Mouse (Mus musculus): Measurements from ENCODE around the gene Ppef2. TPM values are rescaled to one million over a fixed set of nuclear protein-coding genes. Genes with fewer than 3 reads are reported as not detected.
A peak's percentile ranks its signal among the peaks of the same experiment; 100 is the strongest.

Gene Ppef2
- polyA plus RNA-seq, 1 experiment from 2014 or later, result 0.48 TPM

- Histone ChIP-seq H3K4me1 (ENCODE audit: control insufficient read depth, insufficient read depth, low read length) (no peaks in the 10 kb centered on the region), H3K27ac (ENCODE audit: low read length) (no peak overlapping the region), H3K4me3 (replicated peaks; ENCODE audit: low read length) (no peak overlapping the region), H3K4me2 (ENCODE audit: low read depth, low read length) (no peak overlapping the region), H3K9me3 (replicated peaks; ENCODE audit: control insufficient read depth, low read length) (no peaks in the 10 kb centered on the region), H3K27me3 (ENCODE audit: control insufficient read depth, insufficient read depth, low read length) (no peaks in the 10 kb centered on the region), H3K36me3 (ENCODE audit: control insufficient read depth, insufficient read depth, low read length) (no peaks in the 10 kb centered on the region), H3K9ac (ENCODE audit: low read length) (no peak overlapping the region)
- 41% methylated on average over 10 of the region's 10 CpGs for WGBS
- ATAC-seq (ENCODE audit: insufficient read depth, low FRiP score), result no peak
These were observed 27.3 kb downstream of the Ppef2 start for GRCm38 (mm10) chr5:92228776-92229175.

GRCm38 (mm10) chr5:92227782-92228181 lies 28.3 kb downstream of the Ppef2 start:
- WGBS, result 73% methylated on average over 7 of the region's 7 CpGs
- no peaks in the 10 kb centered on the region for H3K9me3 ChIP-seq (replicated peaks; ENCODE audit: control insufficient read depth, low read length)
- H3K36me3 ChIP-seq (ENCODE audit: control insufficient read depth, insufficient read depth, low read length), result no peaks in the 10 kb centered on the region
- H3K9ac ChIP-seq (ENCODE audit: low read length), result no peak overlapping the region
- H3K4me3 ChIP-seq (replicated peaks; ENCODE audit: low read length), result no peak overlapping the region
- no peak for ATAC-seq (ENCODE audit: insufficient read depth, low FRiP score)
- H3K27me3 ChIP-seq (ENCODE audit: control insufficient read depth, insufficient read depth, low read length), result no peaks in the 10 kb centered on the region
- no peak overlapping the region for H3K4me2 ChIP-seq (ENCODE audit: low read depth, low read length)
- H3K27ac ChIP-seq (ENCODE audit: low read length), result no peak overlapping the region
- no peaks in the 10 kb centered on the region for H3K4me1 ChIP-seq (ENCODE audit: control insufficient read depth, insufficient read depth, low read length)

GRCm38 (mm10) chr5:92220287-92220902 lies 35.7 kb downstream of the Ppef2 start:
- no peak overlapping the region for H3K4me2 ChIP-seq (ENCODE audit: low read depth, low read length)
- peak; percentile 10; the same call in 1 of the 2 replicates for ATAC-seq (ENCODE audit: insufficient read depth, low FRiP score)
- no peaks in the 10 kb centered on the region for H3K9me3 ChIP-seq (replicated peaks; ENCODE audit: control insufficient read depth, low read length)
- H3K27ac ChIP-seq (ENCODE audit: low read length), result 0 out of 2 replicates have a peak overlapping the region, but pooled peaks have one; percentile 23
- no peaks in the 10 kb centered on the region for H3K36me3 ChIP-seq (ENCODE audit: control insufficient read depth, insufficient read depth, low read length)
- H3K4me1 ChIP-seq (ENCODE audit: control insufficient read depth, insufficient read depth, low read length), result no peaks in the 10 kb centered on the region
- 86% methylated on average over 8 of the region's 8 CpGs for WGBS
- no peak overlapping the region for H3K9ac ChIP-seq (ENCODE audit: low read length)
- H3K27me3 ChIP-seq (ENCODE audit: control insufficient read depth, insufficient read depth, low read length), result no peaks in the 10 kb centered on the region
- no peak overlapping the region for H3K4me3 ChIP-seq (replicated peaks; ENCODE audit: low read length)

- Histone ChIP-seq H3K27ac (ENCODE audit: low read length) (0 out of 2 replicates have a peak overlapping the region, but pooled peaks have one; percentile 23), H3K4me3 (replicated peaks; ENCODE audit: low read length) (no peak overlapping the region), H3K9ac (ENCODE audit: low read length) (no peak overlapping the region), H3K36me3 (ENCODE audit: control insufficient read depth, insufficient read depth, low read length) (no peaks in the 10 kb centered on the region), H3K4me1 (ENCODE audit: control insufficient read depth, insufficient read depth, low read length) (no peaks in the 10 kb centered on the region), H3K27me3 (ENCODE audit: control insufficient read depth, insufficient read depth, low read length) (no peaks in the 10 kb centered on the region), H3K9me3 (replicated peaks; ENCODE audit: control insufficient read depth, low read length) (no peaks in the 10 kb centered on the region), H3K4me2 (ENCODE audit: low read depth, low read length) (no peak overlapping the region)
- ATAC-seq (ENCODE audit: insufficient read depth, low FRiP score), result no peak
- WGBS, result 67% methylated on average over 6 of the region's 6 CpGs
These were observed 36.3 kb downstream of the Ppef2 start for GRCm38 (mm10) chr5:92219826-92220225.

- no peak overlapping the region for H3K9ac ChIP-seq (ENCODE audit: low read length)
- H3K27me3 ChIP-seq (ENCODE audit: control insufficient read depth, insufficient read depth, low read length), result no peaks in the 10 kb centered on the region
- H3K4me2 ChIP-seq (ENCODE audit: low read depth, low read length), result no peak overlapping the region
- H3K36me3 ChIP-seq (ENCODE audit: control insufficient read depth, insufficient read depth, low read length), result no peaks in the 10 kb centered on the region
- H3K4me3 ChIP-seq (replicated peaks; ENCODE audit: low read length), result no peak overlapping the region
- H3K4me1 ChIP-seq (ENCODE audit: control insufficient read depth, insufficient read depth, low read length), result no peaks in the 10 kb centered on the region
- no peak overlapping the region for H3K27ac ChIP-seq (ENCODE audit: low read length)
- WGBS, result 60% methylated on average over 17 of the region's 17 CpGs
- no peaks in the 10 kb centered on the region for H3K9me3 ChIP-seq (replicated peaks; ENCODE audit: control insufficient read depth, low read length)
- no peak for ATAC-seq (ENCODE audit: insufficient read depth, low FRiP score)
These were observed 36.9 kb downstream of the Ppef2 start for GRCm38 (mm10) chr5:92218915-92219793.

GRCm38 (mm10) chr5:92215308-92215707 lies 40.8 kb downstream of the Ppef2 start, which contains the start of gene U90926:
U90926 (minus strand) TSS chr5:92215408.
- no peaks in the 10 kb centered on the region for H3K36me3 ChIP-seq (ENCODE audit: control insufficient read depth, insufficient read depth, low read length)
- no peaks in the 10 kb centered on the region for H3K9me3 ChIP-seq (replicated peaks; ENCODE audit: control insufficient read depth, low read length)
- ATAC-seq (ENCODE audit: insufficient read depth, low FRiP score), result no peak
- H3K27ac ChIP-seq (ENCODE audit: low read length), result no peak within 1 kb of the TSS
- H3K27me3 ChIP-seq (ENCODE audit: control insufficient read depth, insufficient read depth, low read length), result no peaks in the 10 kb centered on the region
- H3K4me1 ChIP-seq (ENCODE audit: control insufficient read depth, insufficient read depth, low read length), result no peaks in the 10 kb centered on the region
- no peak within 1 kb of the TSS for H3K4me3 ChIP-seq (replicated peaks; ENCODE audit: low read length)
- H3K9ac ChIP-seq (ENCODE audit: low read length), result no peak within 1 kb of the TSS
- H3K4me2 ChIP-seq (ENCODE audit: low read depth, low read length), result no peak within 1 kb of the TSS
- 84% methylated on average over 4 of the region's 4 CpGs for WGBS

- H3K27ac ChIP-seq (ENCODE audit: low read length), result no peak overlapping the region
- ATAC-seq (ENCODE audit: insufficient read depth, low FRiP score), result no peak
- 82% methylated on average over 4 of the region's 4 CpGs for WGBS
- H3K27me3 ChIP-seq (ENCODE audit: control insufficient read depth, insufficient read depth, low read length), result no peaks in the 10 kb centered on the region
- H3K4me1 ChIP-seq (ENCODE audit: control insufficient read depth, insufficient read depth, low read length), result no peaks in the 10 kb centered on the region
- H3K36me3 ChIP-seq (ENCODE audit: control insufficient read depth, insufficient read depth, low read length), result no peaks in the 10 kb centered on the region
- H3K9me3 ChIP-seq (replicated peaks; ENCODE audit: control insufficient read depth, low read length), result no peaks in the 10 kb centered on the region
- H3K9ac ChIP-seq (ENCODE audit: low read length), result no peak overlapping the region
- H3K4me2 ChIP-seq (ENCODE audit: low read depth, low read length), result no peak overlapping the region
- no peak overlapping the region for H3K4me3 ChIP-seq (replicated peaks; ENCODE audit: low read length)
These were observed 43.8 kb downstream of the Ppef2 start for GRCm38 (mm10) chr5:92212231-92212630.

GRCm38 (mm10) chr5:92210205-92210604 lies 45.9 kb downstream of the Ppef2 start:
- H3K4me3 ChIP-seq (replicated peaks; ENCODE audit: low read length), result no peak overlapping the region
- WGBS, result 69% methylated on average over 8 of the region's 8 CpGs

GRCm38 (mm10) chr5:92206121-92206520 lies 50.0 kb downstream of the Ppef2 start:
- WGBS, result 87% methylated on average over 6 of the region's 6 CpGs
- H3K27me3 ChIP-seq (ENCODE audit: control insufficient read depth, insufficient read depth, low read length), result no peaks in the 10 kb centered on the region
- no peak overlapping the region for H3K9ac ChIP-seq (ENCODE audit: low read length)
- peaks cover 12% of the 10 kb centered on the region for H3K36me3 ChIP-seq (ENCODE audit: control insufficient read depth, insufficient read depth, low read length)
- no peak overlapping the region for H3K27ac ChIP-seq (ENCODE audit: low read length)
- no peak overlapping the region for H3K4me2 ChIP-seq (ENCODE audit: low read depth, low read length)
- no peak for ATAC-seq (ENCODE audit: insufficient read depth, low FRiP score)
- H3K4me3 ChIP-seq (replicated peaks; ENCODE audit: low read length), result no peak overlapping the region
- no peaks in the 10 kb centered on the region for H3K9me3 ChIP-seq (replicated peaks; ENCODE audit: control insufficient read depth, low read length)
- 0 out of 2 replicates have a peak, but pooled peaks cover 3% of the 10 kb centered on the region for H3K4me1 ChIP-seq (ENCODE audit: control insufficient read depth, insufficient read depth, low read length)

More at GRCm38 (mm10) chr5:92210205-92210604, 45.9 kb downstream of the Ppef2 start:
- Histone ChIP-seq H3K4me2 (ENCODE audit: low read depth, low read length) (no peak overlapping the region), H3K4me1 (ENCODE audit: control insufficient read depth, insufficient read depth, low read length) (0 out of 2 replicates have a peak, but pooled peaks cover 3% of the 10 kb centered on the region), H3K27me3 (ENCODE audit: control insufficient read depth, insufficient read depth, low read length) (no peaks in the 10 kb centered on the region), H3K27ac (ENCODE audit: low read length) (no peak overlapping the region), H3K9ac (ENCODE audit: low read length) (no peak overlapping the region), H3K36me3 (ENCODE audit: control insufficient read depth, insufficient read depth, low read length) (no peaks in the 10 kb centered on the region), H3K9me3 (replicated peaks; ENCODE audit: control insufficient read depth, low read length) (no peaks in the 10 kb centered on the region)
- ATAC-seq (ENCODE audit: insufficient read depth, low FRiP score), result no peak

Data from stomach, embryonic 16.5 days (tissue).